Mouse (Mus musculus) ovary, adult 18-20 months (tissue): ENCODE data around the gene Eif4a1.
"Not testable (repeated sequence)": the region's sequence is repeated elsewhere in the genome, so short reads cannot be mapped to it uniquely, and the experiment has no call there.

Source experiments
- DNase-seq: peaks from one replicate; pipeline ENCODE4 v3.0.0; 2022; ENCODE audit warnings: low spot score, mixed read lengths

Gene Eif4a1

GRCm38 (mm10) chr11:69633128-69633866, 38.9 kb downstream of the Eif4a1 start:
- DNase-seq = peak; percentile 62

DNA sequence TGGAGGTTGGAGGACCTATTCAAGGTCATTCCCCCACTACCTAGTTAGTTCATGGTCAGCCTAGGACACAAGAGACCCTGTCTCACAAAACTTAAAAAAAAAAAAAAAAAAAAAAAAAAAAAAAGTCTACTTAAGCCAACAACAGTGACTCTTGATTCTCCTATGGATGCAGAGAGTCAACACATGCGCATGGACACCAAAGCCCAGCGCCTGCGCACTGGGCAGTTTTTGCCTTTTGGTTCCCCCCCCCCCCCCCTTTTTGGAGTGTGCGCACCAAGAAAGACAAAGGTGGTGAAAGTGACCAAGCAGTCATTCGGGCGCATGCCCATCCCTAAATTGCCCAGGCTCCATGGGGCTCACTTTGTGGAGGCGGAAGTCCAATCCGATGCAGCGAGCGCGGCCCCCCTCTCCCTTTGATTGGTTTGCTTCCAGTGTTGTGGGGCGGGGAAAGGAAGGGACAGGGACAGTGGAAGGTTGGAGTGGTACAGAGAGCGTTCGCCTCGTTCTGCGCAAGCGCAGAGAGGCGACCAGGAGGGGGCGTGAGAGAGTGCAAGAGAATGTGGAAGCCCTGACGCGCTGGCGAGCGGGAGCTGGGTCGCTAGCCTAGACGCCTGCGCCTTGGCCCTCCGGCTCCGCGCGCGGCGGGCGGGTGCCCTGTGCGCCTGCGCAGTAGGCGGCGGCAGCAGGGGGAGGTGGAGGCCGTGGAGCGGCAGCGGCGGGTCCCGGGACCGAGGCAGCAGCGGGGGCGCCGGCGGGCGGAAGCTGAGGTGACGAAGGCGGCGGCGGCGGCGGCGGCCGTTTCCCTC, 39.7 kb downstream of the Eif4a1 start, which contains the start of gene Fxr2:
Gene Fxr2 (plus strand): TSS at position 707 of the 806 bp plus-strand sequence.
- DNase-seq = peak; percentile 100

GRCm38 (mm10) chr11:69629802-69630201, 42.4 kb downstream of the Eif4a1 start:
- no peak for DNase-seq

DNA sequence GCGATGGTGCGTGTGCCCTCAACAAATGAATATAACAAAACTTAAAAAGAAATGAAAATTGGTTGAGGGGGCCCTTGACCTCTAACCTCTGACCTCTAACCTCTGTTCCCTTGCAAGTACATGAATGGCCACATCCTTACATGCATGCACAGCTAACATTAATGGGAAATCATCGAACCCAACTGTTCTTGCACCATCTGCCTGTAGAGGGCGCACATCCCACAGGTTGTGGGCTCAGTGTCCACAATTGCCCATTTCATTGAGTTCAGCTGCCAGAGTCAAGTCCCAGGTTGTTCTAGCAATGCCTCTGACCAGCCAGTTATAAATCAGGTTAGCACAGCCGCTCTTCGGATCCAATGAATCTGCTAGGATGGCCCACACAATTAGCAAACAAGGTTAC, 43.9 kb downstream of the Eif4a1 start:
- DNase-seq = no peak

DNA sequence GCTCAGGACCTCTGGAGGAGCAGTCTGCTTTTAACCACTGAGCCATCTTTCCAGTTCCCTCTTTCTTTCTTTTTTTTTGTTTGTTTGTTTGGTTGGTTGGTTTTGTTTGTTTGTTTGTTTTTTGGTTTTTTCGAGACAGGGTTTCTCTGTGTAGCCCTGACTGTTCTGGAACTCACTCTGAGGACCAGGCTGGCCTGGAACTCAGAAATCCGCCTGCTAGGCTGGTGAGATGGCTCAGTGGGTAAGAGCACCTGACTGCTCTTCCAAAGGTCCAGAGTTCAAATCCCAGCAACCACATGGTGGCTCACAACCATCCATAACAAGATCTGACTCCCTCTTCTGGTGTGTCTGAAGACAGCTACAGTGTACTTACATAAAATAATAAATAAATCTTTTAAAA, 47.9 kb downstream of the Eif4a1 start:
- not testable (repeated sequence) for DNase-seq

- no peak for DNase-seq
Measured at GRCm38 (mm10) chr11:69623006-69623405, 49.2 kb downstream of the Eif4a1 start.

GRCm38 (mm10) chr11:69622406-69622805, 49.8 kb downstream of the Eif4a1 start:
- no peak for DNase-seq

GRCm38 (mm10) chr11:69621571-69622268, 50.5 kb downstream of the Eif4a1 start, which contains the start of gene Sat2:
Sat2 (plus strand) TSS chr11:69622024.
- no peak for DNase-seq

DNA sequence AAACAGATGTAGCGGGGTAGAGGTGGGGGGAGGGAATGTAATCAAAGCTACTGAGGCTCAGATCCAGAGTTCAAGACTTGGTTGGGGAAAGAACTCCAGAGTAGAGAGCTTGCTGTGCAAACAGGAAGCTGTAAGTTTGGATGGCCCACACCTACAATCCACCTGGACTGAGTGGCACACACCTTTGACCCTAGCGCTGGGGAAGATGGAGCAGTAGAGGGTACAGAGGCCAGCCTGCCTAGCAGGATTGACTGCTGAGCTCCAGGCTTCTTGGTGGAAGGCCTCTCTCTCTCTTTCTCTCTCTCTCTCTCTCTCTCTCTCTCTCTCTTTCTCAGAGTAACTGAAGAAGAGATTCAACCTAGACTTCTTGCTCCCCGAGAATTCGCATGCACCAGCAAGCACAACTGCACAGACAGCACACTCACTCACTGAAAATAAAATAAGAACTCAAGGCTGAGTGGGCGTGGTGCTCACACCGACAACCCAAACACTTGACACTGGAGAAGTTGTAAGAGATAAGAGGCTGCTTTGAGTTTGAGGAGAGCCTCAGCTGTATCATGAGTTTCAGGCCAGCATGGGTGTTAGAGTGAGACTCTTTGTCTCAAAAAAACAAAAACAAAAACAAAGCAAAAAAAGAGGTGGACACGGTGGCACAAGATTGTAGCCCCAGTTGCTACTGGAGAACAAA, 51.7 kb downstream of the Eif4a1 start:
- DNase-seq = peak; percentile 53

GRCm38 (mm10) chr11:69617805-69618204, 54.4 kb downstream of the Eif4a1 start, which contains the start of gene Shbg:
Shbg (minus strand) TSS chr11:69617905.
- no peak for DNase-seq
